Mouse (Mus musculus) regulatory T cell (primary cell): Measurements from ENCODE around the gene Crygn.

Source experiments
- in situ Hi-C: fragments of 300-600 bp; cut with MboI, MseI; formaldehyde crosslinking; loops from one replicate; pipeline ENCODE4 v1.15.1; 2025; ENCODE audit warnings: high pct_unique_total_duplicates

The Crygn gene

DNA sequence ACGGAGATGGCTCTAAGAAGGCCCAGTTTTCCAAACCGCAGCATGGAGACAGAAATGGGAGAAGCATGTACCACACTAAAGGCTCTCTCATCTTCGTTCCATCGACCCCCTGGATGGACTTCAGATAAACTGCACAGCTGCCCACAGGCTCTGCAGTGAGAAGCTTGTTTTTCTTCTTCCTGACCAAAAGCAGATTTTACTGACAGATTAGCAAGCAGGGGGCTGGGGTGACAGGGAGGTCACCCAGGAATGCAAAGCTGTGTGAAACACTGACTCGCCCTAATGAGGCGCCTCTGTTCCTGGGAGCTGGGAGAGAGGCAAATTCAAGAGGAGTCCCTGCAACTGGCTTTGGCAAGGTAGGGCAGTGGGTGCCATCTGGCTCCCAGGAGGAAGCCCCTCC, 10.3 kb downstream of the Crygn start:
- in situ Hi-C loops: no loop called here

GRCm38 (mm10) chr5:24743956-24744355, 13.9 kb downstream of the Crygn start:
- in situ Hi-C loops: no loop called here

DNA sequence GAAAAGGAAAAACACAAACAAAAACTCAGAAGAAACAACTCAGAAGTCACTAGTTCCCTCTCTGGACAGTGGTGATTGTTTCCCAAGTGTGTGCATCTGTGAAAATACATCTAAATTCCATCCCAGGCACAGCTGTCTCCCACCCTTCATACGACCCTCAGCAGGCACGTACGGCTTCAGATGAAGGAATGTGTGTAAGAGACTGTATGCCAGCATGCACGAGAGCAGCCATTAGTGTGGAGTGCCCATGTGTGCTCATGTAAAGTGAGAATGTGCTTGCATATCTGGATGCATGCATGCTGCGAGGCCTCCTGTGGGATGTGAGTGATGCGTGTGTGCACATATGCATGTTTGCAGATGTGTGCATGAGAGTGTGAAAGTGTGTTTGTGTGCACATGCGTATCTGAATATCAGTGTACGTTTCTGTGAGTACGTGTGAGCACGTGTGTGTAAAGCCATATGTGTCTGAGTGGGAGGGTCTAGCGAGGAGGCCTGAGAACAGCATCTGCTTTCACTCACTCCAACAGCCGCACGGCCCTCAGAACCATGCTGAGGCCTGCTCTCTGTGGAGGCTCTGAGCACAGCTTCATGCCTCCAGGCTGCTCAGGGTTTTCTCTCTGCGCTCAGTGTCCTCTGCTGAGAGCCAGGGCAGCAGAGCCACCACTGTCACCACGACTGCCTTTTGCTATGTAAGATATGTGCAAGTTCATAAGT, 16.5 kb downstream of the Crygn start:
- in situ Hi-C loops: no loop called here

GRCm38 (mm10) chr5:24739141-24739753, 18.6 kb downstream of the Crygn start:
- in situ Hi-C loops: no loop called here

GRCm38 (mm10) chr5:24738517-24738916, 19.3 kb downstream of the Crygn start:
- in situ Hi-C loops: no loop called here

GRCm38 (mm10) chr5:24737595-24737994, 20.2 kb downstream of the Crygn start:
- in situ Hi-C loops: no loop called here

DNA sequence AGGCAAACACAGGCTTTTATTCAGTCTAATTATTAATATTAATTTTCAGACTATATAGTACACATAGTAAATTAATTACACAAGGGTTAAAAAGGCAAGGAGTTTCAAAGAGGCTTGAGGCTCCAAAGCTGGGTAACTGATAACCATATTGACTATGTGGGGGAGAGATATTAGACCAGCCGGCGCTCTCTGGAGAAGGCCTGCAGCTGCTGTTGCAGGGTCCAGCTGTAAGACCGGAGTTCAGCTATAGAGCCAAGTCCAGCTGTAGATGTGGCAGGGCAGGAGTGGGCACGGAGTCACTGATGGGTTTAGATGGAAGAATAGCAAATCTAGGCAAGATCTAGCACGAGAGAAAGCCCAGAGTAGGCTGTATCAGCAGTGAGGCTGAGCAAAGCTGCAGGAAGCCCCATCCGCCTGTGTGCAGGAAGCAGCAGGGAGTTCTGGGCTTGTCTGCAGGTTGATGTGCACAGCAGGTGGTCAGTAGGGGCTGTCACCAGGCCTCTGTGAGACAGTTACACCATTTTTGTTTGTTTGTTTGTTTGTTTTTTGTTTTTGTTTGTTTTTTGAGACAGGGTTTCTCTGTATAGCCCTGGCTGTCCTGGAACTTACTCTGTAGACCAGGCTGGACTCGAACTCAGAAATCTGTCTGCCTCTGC, 23.9 kb downstream of the Crygn start:
- in situ Hi-C loops: no loop called here

DNA sequence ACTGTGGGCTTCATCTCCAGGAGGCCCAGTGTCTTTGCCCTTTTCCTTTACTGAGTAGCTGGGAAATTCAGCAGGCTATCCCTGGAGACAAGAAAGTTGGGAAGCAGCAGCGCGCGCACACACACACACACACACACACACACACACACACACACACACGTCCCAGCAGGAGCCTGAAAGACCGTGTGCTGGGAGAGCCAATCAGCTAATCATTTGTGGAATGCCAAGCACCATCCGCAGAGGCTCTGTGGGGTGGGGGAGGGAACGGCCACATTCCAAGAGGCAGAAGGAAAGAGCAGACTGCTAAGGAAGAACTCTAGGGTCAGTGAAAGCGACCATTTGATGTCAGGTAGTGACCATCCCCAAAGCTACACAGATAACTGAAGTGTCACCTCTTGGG, 24.7 kb downstream of the Crygn start:
- in situ Hi-C loops: no loop called here

DNA sequence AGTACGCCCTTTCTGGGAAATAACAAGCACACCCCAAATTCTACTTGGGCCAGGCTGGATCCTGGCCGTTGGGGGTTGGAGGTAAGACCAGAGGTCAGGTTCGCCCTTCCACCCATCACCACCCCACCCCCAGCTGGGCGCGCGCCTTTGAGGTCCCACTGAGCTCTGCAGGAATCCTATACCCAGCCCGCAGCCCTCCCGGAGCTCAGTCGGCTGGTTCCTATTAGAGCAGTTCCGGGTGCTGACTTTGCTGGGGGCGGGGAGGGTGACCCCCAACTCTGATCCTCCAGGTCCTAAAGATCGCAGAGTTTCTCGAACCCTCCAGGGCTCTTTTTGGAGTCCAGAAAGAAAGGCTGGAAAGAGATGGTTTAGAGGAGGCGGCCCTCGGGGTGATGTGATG, 26.8 kb downstream of the Crygn start:
- in situ Hi-C loops: no loop called here

DNA sequence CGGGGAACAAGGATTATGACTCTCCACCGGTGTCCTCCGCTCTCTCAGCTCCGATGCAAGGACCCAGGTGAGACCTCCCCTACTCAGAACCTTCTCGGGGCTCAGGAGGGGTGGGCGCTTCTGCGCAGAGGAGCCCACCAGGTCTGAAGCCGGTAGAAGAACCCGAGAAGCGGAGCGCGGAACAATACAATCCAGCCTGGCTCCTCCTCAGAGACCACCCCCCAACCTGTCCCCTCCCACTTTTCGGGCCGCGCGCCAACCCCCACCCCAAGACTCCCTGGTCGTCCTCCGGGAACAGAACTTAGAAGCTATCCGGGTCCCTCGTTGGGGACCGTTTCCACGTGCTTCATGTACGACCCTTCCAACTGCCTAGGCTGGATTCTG, 27.3 kb downstream of the Crygn start, which contains the start of gene Wdr86:
Gene Wdr86, minus strand, starts transcription at position 240 of the 384 bp plus-strand sequence.
- in situ Hi-C loops: no loop called here

DNA sequence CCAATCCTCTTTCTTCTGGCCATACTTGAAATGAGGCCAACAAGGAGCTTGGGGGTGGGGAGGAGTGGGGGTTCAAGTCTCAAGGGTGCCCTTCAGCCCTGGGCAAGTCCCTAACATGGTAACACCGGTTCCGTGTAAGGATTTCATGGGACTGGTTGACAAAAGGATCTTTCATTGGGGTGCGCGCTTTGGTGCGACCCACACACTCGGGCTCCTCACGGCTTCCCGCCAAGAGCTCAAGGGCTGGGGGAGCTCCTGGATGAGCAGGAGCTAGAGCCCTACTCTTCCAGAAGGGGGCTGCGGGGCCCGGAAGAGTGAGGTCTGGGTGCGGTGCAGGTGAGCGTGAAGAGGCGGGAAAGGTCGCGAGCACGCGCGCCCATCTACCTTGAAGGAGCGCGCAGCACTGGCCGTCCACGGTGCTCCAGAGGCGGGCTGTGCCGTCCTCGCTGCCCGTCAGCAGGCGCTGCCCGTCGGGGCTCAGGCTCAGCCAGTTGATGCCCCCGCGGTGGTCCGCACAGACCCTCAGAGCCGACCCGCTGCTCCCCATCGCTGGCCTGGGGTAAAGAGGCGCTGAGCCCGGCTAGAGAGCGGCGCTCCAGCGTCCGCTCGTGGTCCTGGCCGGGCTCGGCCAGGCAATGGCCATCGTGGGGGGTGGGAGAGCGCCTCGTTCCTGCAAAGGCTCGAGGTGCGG, 27.9 kb downstream of the Crygn start:
- in situ Hi-C loops: no loop called here

DNA sequence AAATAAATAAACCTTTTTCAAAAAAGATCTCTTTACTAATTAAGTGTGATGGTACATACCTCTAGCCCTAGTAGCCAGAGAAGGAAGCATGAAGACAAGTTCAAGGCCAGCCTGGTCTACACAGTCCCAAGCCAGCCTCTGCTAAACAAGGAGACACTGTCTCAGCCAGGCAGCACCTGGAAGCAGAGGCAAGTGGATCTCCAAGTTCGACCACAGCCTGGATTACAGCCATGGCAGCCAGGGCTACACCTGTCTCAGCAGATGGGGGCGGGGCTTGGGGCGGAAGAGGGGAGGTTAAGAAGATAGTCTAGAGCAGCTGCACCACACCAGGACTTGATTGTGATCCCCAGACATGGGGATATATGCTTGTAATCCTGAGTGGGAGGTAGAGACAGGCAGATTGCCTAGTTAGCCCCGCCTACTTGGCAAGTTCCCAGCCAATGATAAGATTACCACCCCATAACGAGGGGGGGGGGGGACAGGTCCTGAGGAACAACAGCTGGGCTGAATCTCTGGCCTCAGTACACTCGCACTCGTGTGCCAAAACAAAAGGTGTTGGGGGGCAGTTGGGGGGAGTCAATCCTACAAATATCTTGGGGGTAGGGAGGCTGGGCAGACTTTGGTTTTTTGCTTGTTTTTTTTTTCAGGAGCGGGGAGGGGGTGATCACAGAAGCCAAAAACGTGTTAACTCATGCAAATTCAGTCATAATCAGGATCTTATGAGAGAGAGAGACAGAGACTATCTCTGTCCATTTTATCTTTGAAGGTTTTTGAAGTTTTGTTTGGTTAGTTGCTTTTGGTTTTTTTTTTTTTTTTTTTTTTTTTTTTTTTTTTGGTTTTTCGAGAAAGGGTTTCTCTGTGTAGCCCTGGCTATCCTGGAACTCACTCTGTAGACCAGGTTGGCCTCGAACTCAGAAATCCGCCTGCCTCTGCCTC, 30.6 kb downstream of the Crygn start:
- in situ Hi-C loops: no loop called here

DNA sequence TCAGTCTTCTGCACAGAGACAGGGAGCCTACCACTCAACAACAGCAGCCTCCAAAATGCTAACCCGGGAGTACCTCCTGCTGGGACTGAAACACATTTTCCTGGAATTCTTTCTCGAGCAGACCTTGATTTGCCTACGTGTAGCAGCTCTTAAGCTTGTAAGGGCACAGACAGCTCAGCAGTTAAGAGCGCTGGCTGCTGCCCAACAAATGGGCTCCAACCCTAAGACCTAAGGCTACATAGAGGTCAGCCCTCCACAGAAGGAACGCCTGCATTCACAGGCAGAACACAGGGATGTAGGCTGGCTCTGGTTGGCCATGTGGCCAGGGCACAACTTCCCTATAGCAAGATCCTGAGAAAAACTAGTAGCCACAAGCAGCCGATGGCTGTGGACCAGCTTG, 31.9 kb downstream of the Crygn start:
- in situ Hi-C loops: no loop called here

GRCm38 (mm10) chr5:24724805-24725204, 33.0 kb downstream of the Crygn start:
- in situ Hi-C loops: no loop called here

- in situ Hi-C loops: no loop called here
Observed at GRCm38 (mm10) chr5:24724270-24724634, 33.6 kb downstream of the Crygn start.

GRCm38 (mm10) chr5:24723527-24724269, 34.1 kb downstream of the Crygn start:
- in situ Hi-C loops: no loop called here

- in situ Hi-C loops: no loop called here
Observed at GRCm38 (mm10) chr5:24719852-24720251, 38.0 kb downstream of the Crygn start.

DNA sequence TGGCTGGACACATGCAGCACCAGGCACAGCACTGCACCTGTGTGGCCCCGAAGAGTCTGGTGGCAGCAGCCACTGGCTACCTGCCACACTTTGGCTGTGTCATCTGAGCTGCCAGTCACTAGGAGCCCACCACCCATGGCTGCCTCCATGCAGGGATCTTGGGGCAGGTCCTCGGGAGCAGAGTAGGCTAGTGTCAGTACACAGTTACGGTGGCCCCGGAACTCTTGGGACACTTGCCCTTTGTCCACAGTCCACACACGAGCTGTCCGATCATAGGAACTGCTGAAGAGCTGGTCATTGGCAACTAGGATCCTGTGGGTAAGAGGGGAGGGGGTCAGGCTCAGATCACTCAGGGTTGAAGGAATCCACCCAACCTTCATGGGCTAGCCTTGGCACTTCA, 39.7 kb downstream of the Crygn start:
- in situ Hi-C loops: no loop called here

- in situ Hi-C loops: no loop called here
Observed at GRCm38 (mm10) chr5:24713987-24714386, 43.8 kb downstream of the Crygn start.

GRCm38 (mm10) chr5:24713199-24713598, 44.6 kb downstream of the Crygn start:
- in situ Hi-C loops: no loop called here

DNA sequence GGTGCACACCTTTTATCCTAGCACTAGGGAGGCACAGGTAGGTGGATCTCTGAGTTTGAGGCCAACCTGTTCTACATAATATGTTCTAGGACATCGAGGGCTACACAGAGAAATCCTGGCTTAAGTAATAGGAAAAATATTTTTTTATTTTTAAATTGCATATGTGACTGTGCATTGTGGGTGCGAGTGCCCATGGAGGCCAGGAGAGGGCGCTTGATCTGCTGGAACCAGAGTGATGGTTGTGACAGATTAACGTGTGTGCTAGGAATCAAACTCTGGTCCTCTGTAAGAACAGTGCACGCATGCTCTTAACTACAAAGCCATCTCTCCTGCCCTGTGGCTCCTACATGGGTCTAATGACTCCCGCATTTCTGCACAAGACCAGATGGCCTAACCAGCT, 46.2 kb downstream of the Crygn start:
- in situ Hi-C loops: no loop called here
